Mouse (Mus musculus): ENCODE data around the gene Nfasc. TPM values are rescaled to one million over a fixed set of nuclear protein-coding genes. Genes with fewer than 3 reads are reported as not detected.

Gene Nfasc
- polyA plus RNA-seq, 1 experiment, result 2.0 TPM

DNA sequence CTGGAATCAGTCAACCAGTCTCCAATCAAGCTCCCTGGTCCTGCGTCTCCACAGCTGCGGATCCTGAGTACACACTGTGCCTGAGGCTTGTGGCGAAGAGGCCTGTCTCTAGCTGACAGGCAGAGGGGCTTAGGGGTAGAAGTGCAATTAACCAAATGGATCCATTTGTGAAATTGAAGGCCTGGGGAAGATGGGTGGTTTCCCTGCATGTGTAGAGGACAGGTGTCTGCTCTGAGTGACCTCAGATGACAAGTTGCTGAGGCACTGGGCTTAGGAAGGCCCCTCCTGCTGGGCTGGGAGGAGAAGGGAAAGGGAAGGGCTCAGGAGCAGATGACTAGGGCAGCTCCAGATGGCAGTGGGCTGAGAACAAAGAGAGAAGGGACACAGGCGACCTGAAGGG is 81.2 kb downstream of the Nfasc start:
- H3K4me3 ChIP-seq (ENCODE audit: control insufficient read depth, insufficient read depth, low read length), result no peak overlapping the region
- no peaks in the 10 kb centered on the region for H3K27me3 ChIP-seq (ENCODE audit: control insufficient read depth, insufficient read depth, low read length)
- no peak overlapping the region for H3K27ac ChIP-seq (ENCODE audit: control insufficient read depth, insufficient read depth, low read length)
- TF ChIP-seq POLR2A (IDR thresholded peaks at IDR 0.05; ENCODE audit: control insufficient read depth, extremely low read depth, insufficient read depth, low read length, poor library complexity) (no peak), CTCF (IDR thresholded peaks at IDR 0.05; ENCODE audit: borderline replicate concordance, control insufficient read depth, extremely low read depth, insufficient read depth, low read length, poor library complexity) (no peak)
- no peaks in the 10 kb centered on the region for H3K36me3 ChIP-seq (ENCODE audit: control insufficient read depth, insufficient read depth, low read length)
- H3K4me1 ChIP-seq (replicated peaks; ENCODE audit: control insufficient read depth, insufficient read depth, low read length), result no peaks in the 10 kb centered on the region
- 48% methylated on average over 4 of the region's 4 CpGs for WGBS
- no peak for DNase-seq

DNA sequence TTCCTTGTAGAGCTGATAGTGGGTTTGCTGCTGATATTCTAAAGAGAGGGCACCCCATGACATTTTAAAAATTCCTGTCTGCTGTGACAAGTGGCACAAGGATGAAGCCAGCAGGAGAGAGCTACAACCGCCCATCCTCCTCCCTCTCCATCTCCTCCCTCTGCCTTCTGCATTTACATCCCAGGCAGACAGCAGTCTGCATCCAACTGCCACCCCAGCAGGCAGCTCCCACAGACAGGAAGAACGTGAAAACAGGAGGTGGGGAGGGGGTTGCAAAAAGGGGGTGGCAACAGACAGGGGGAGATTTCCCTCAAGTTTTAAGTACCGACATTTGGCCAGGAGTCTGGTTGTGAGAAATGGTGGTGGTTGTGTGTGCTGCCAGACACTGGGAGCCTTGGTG is 82.0 kb downstream of the Nfasc start:
- 26% methylated on average over 3 of the region's 3 CpGs for WGBS
- Histone ChIP-seq H3K4me3 (ENCODE audit: control insufficient read depth, insufficient read depth, low read length) (no peak overlapping the region), H3K27ac (ENCODE audit: control insufficient read depth, insufficient read depth, low read length) (no peak overlapping the region), H3K36me3 (ENCODE audit: control insufficient read depth, insufficient read depth, low read length) (no peaks in the 10 kb centered on the region), H3K4me1 (replicated peaks; ENCODE audit: control insufficient read depth, insufficient read depth, low read length) (no peaks in the 10 kb centered on the region), H3K27me3 (ENCODE audit: control insufficient read depth, insufficient read depth, low read length) (no peaks in the 10 kb centered on the region)
- TF ChIP-seq POLR2A (IDR thresholded peaks at IDR 0.05; ENCODE audit: control insufficient read depth, extremely low read depth, insufficient read depth, low read length, poor library complexity) (no peak), CTCF (IDR thresholded peaks at IDR 0.05; ENCODE audit: borderline replicate concordance, control insufficient read depth, extremely low read depth, insufficient read depth, low read length, poor library complexity) (no peak)
- no peak for DNase-seq

DNA sequence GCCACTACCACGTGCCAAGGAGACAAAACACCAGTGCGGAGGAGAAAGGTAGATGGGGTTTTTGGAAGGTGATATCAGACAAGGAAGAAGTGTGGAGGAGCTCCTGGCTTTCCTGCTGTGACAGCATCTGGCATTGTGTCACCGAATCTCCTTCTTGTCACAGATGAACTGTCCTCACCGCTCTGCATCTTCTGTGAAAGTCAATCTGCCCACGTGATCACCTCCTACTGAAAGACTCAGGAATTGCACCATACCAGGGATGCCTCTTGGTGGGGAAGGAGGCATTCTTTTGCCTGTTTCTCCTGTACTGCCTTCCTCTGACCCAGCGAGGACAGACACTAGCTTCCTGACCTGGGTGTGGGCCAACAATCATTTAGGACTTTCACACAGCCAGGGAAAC is 86.0 kb downstream of the Nfasc start:
- no peak overlapping the region for H3K4me3 ChIP-seq (ENCODE audit: control insufficient read depth, insufficient read depth, low read length)
- no peak overlapping the region for H3K27ac ChIP-seq (ENCODE audit: control insufficient read depth, insufficient read depth, low read length)
- no peaks in the 10 kb centered on the region for H3K36me3 ChIP-seq (ENCODE audit: control insufficient read depth, insufficient read depth, low read length)
- H3K4me1 ChIP-seq (replicated peaks; ENCODE audit: control insufficient read depth, insufficient read depth, low read length), result no peaks in the 10 kb centered on the region
- WGBS, result 70% methylated on average over 6 of the region's 6 CpGs
- TF ChIP-seq POLR2A (IDR thresholded peaks at IDR 0.05; ENCODE audit: control insufficient read depth, extremely low read depth, insufficient read depth, low read length, poor library complexity) (no peak), CTCF (IDR thresholded peaks at IDR 0.05; ENCODE audit: borderline replicate concordance, control insufficient read depth, extremely low read depth, insufficient read depth, low read length, poor library complexity) (no peak)
- H3K27me3 ChIP-seq (ENCODE audit: control insufficient read depth, insufficient read depth, low read length), result no peaks in the 10 kb centered on the region
- DNase-seq, result no peak

DNA sequence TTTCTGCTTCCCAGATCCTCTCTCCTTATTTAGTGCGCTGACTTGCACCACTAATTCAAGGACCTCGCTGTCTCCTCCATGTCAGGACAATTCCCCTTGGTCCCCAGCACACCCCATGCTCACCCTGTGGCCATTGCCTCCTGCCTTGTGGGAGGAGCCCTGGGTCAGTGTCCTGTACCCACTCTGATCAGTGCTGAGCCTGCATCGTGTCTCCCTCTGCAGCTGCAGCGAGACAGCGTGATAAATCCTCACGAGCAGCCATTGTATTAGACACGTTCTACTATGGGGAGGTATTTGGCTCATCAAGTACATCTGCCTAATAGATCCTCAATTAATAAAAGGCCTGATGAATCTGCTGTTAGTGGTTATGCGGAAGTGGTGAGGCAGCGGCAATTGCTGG is 86.8 kb downstream of the Nfasc start:
- no peak overlapping the region for H3K27ac ChIP-seq (ENCODE audit: control insufficient read depth, insufficient read depth, low read length)
- no peak overlapping the region for H3K4me3 ChIP-seq (ENCODE audit: control insufficient read depth, insufficient read depth, low read length)
- no peaks in the 10 kb centered on the region for H3K4me1 ChIP-seq (replicated peaks; ENCODE audit: control insufficient read depth, insufficient read depth, low read length)
- 83% methylated on average over 9 of the region's 9 CpGs for WGBS
- no peaks in the 10 kb centered on the region for H3K27me3 ChIP-seq (ENCODE audit: control insufficient read depth, insufficient read depth, low read length)
- no peaks in the 10 kb centered on the region for H3K36me3 ChIP-seq (ENCODE audit: control insufficient read depth, insufficient read depth, low read length)
- TF ChIP-seq CTCF (IDR thresholded peaks at IDR 0.05; ENCODE audit: borderline replicate concordance, control insufficient read depth, extremely low read depth, insufficient read depth, low read length, poor library complexity) (no peak), POLR2A (IDR thresholded peaks at IDR 0.05; ENCODE audit: control insufficient read depth, extremely low read depth, insufficient read depth, low read length, poor library complexity) (no peak)
- DNase-seq, result no peak

DNA sequence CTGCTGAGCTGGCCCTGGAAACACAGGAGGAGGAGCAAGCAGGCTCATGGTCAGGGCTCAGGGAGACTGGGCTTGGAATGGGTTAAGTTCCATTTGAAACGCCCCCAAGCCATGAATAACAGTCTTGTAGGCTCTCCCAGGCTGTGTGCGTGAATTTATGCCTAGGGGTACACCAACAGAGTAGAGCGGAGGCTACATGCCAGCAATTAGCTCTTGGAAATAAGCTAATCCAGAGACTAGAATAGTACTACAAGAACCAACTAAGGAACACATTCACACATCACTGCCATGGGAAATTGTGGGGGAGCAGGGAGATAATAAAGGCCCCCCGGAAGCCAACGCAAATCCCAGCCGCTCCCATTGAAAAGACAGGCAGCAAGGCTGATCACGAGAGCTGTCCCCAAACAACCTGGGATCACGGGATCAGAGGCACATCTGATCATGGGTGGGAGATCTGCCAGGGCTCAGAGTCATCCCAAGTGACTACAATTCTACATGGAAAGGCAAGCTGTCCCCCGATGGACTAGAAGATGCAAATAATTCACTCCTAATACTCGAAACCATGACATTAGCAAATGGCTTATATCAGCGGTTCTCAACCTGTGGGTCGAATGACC is 87.6 kb downstream of the Nfasc start:
- TF ChIP-seq CTCF (IDR thresholded peaks at IDR 0.05; ENCODE audit: borderline replicate concordance, control insufficient read depth, extremely low read depth, insufficient read depth, low read length, poor library complexity) (no peak), POLR2A (IDR thresholded peaks at IDR 0.05; ENCODE audit: control insufficient read depth, extremely low read depth, insufficient read depth, low read length, poor library complexity) (no peak)
- Histone ChIP-seq H3K4me1 (replicated peaks; ENCODE audit: control insufficient read depth, insufficient read depth, low read length) (no peaks in the 10 kb centered on the region), H3K4me3 (ENCODE audit: control insufficient read depth, insufficient read depth, low read length) (no peak overlapping the region), H3K27ac (ENCODE audit: control insufficient read depth, insufficient read depth, low read length) (no peak overlapping the region), H3K36me3 (ENCODE audit: control insufficient read depth, insufficient read depth, low read length) (no peaks in the 10 kb centered on the region), H3K27me3 (ENCODE audit: control insufficient read depth, insufficient read depth, low read length) (no peaks in the 10 kb centered on the region)
- 87% methylated on average over 12 of the region's 12 CpGs for WGBS
- DNase-seq, result no peak

DNA sequence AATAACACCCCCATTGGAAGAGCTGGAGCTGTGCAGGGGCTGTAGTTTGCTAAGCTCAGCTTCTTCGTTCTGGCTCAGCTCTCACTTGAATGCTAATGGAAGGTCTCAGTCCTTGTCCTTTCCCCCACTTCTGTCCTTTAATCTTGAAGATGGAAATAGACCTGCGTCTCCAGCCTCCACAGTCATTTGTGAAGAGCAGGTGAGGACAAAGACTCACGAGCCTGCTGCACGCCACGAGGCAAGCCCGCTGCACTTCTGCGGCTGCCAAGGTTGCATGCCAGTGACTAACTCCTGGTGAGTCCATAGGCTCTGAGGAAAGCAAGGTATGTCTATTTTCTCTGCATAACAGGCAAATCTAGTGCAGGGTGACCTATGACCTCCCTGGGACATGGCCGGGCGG is 88.4 kb downstream of the Nfasc start:
- TF ChIP-seq POLR2A (IDR thresholded peaks at IDR 0.05; ENCODE audit: control insufficient read depth, extremely low read depth, insufficient read depth, low read length, poor library complexity) (no peak), CTCF (IDR thresholded peaks at IDR 0.05; ENCODE audit: borderline replicate concordance, control insufficient read depth, extremely low read depth, insufficient read depth, low read length, poor library complexity) (no peak)
- Histone ChIP-seq H3K27me3 (ENCODE audit: control insufficient read depth, insufficient read depth, low read length) (no peaks in the 10 kb centered on the region), H3K36me3 (ENCODE audit: control insufficient read depth, insufficient read depth, low read length) (no peaks in the 10 kb centered on the region), H3K4me3 (ENCODE audit: control insufficient read depth, insufficient read depth, low read length) (no peak overlapping the region), H3K4me1 (replicated peaks; ENCODE audit: control insufficient read depth, insufficient read depth, low read length) (no peaks in the 10 kb centered on the region), H3K27ac (ENCODE audit: control insufficient read depth, insufficient read depth, low read length) (no peak overlapping the region)
- 87% methylated on average over 9 of the region's 9 CpGs for WGBS
- no peak for DNase-seq

DNA sequence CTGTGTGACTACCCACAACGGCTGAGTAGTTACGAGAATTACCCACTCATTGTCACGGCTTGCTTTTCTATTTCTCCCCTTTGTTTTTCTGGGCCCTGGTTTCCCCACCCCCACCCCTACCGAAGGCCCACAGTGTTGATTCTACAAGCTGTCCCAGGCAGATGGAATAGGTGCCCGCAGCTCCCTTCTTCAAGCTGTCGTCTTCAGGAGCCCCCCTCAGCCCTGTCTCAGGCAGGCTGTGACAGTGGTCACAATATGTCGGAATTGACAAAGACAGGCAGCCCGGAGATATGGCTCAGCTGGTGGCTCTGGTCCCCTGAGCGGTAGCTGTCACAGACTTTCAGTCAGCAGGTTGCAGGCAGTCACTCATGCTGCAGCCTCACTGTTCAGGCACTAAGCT is 90.9 kb downstream of the Nfasc start:
- Histone ChIP-seq H3K36me3 (ENCODE audit: control insufficient read depth, insufficient read depth, low read length) (no peaks in the 10 kb centered on the region), H3K27me3 (ENCODE audit: control insufficient read depth, insufficient read depth, low read length) (no peaks in the 10 kb centered on the region), H3K4me1 (replicated peaks; ENCODE audit: control insufficient read depth, insufficient read depth, low read length) (no peaks in the 10 kb centered on the region), H3K4me3 (ENCODE audit: control insufficient read depth, insufficient read depth, low read length) (no peak overlapping the region), H3K27ac (ENCODE audit: control insufficient read depth, insufficient read depth, low read length) (no peak overlapping the region)
- TF ChIP-seq POLR2A (IDR thresholded peaks at IDR 0.05; ENCODE audit: control insufficient read depth, extremely low read depth, insufficient read depth, low read length, poor library complexity) (no peak), CTCF (IDR thresholded peaks at IDR 0.05; ENCODE audit: borderline replicate concordance, control insufficient read depth, extremely low read depth, insufficient read depth, low read length, poor library complexity) (no peak)
- DNase-seq, result no peak
- 82% methylated on average over 9 of the region's 9 CpGs for WGBS

All from thymus, adult 2 months (tissue).